Mouse (Mus musculus): ENCODE data around the gene Lefty2. TPM values are rescaled to one million over a fixed set of nuclear protein-coding genes. Genes with fewer than 3 reads are reported as not detected.
"Not testable (repeated sequence)": the region's sequence is repeated elsewhere in the genome, so short reads cannot be mapped to it uniquely, and the experiment has no call there.

Gene Lefty2
- total RNA-seq, 2 experiments from 2014 or later: 0.61 to 0.84 TPM

DNA sequence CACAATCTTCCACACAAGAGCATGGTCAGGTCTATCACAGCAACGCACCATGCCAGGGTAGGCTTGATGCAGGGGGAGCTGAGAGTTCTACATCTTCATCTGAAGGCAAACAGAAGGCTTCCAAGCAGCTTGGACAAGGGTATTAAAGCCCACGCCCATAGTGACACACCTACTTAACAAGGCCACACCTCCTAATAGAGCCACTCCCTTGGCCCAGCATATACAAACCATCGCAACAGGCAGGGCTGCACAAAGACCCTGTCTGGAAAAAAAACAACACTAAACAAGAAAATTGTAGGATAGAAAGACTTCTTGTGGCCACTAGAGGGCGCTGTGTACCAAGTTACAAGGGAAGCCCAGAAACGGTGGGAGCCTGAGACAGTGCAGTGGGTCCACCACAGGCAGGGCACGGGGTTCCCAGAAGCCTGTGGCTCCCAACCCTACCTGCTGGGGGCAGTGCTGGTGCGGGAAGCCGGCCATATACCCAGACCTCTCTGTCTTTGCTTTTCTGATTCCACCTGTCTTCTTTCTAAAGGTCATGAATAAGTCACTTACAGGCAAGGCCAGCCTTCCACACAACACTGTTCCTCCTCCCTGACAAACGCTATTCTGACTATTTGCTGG lies 18.9 kb upstream of the Lefty2 start:
- TF ChIP-seq CTCF (IDR thresholded peaks at IDR 0.05): peak; percentile 62
- DNase-seq (ENCODE audit: extremely low spot score in 1 of 2, low spot score in 2 of 2): no peak
- H3K27ac ChIP-seq: no peak overlapping the region
- no peak overlapping the region for H3K4me3 ChIP-seq
- intact Hi-C loops (cut with DNase I): no loop called here

DNA sequence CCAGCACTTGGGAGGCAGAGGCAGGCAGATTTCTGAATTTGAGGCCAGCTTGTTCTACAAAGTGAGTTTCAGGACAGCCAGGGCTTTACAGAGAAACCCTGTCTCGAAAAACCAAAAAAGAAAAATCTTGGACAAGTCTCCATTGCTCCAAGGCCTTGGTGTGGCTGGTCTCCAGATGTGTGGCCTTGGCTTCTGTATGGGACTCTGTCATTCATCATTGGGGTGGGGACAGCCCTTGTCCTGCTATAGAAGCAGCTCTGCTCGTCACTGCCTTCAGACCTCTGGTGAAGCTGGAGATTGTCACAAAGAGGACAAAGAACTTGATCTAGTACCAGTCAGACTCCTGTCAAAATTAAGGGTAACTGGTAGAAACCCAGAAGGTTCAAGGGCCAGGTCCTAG lies 18.3 kb upstream of the Lefty2 start:
- DNase-seq (ENCODE audit: extremely low spot score in 1 of 2, low spot score in 2 of 2): no peak
- no peak for TF ChIP-seq CTCF (IDR thresholded peaks at IDR 0.05)
- no peak overlapping the region for H3K27ac ChIP-seq
- intact Hi-C loops (cut with DNase I): no loop called here
- H3K4me3 ChIP-seq: no peak overlapping the region

DNA sequence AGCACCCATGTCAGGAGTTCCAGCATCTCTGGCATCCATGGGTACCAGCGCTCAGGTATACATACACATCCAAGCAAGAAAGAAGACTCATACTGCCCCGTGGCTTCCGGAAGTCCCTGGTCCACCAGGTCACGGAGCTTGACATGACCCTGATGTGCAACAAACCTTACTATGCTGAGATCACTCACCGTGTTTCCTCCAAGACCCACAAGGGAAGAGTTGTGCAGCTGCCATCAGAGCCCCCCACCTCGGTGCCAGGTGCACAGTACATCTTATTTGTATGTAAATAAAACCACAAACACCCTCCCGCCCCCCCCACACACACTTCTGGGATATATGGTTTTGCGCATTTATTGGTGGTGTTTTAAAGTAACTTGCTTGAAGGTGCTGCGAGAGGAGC lies 17.8 kb upstream of the Lefty2 start:
- intact Hi-C loops (cut with DNase I): no loop called here
- TF ChIP-seq CTCF (IDR thresholded peaks at IDR 0.05): no peak

DNA sequence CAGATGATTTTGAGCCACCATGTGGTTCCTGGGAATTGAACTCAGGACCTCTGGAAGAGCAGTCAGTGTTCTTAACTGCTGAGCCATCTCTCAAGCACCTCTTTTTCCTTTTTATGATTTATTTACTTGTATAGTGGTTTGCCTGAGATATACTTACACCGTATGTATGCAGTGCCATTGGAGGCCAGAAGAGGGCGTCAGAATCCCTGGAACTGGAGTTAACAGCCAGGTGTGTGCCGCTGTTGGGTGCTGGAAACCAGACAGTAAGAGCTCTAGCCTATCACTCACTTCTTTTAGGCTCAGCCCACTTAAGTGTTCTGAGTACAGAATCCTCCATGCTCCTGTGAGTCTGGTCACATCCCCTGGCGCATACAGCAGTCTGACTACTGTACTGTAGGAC lies 15.4 kb upstream of the Lefty2 start:
- no peak for DNase-seq (ENCODE audit: extremely low spot score in 1 of 2, low spot score in 2 of 2)
- intact Hi-C loops (cut with DNase I): no loop called here

More for the DNA sequence above, 17.8 kb upstream of the Lefty2 start:
- Histone ChIP-seq H3K4me3 (no peak overlapping the region), H3K27ac (no peak overlapping the region)
- DNase-seq (ENCODE audit: extremely low spot score in 1 of 2, low spot score in 2 of 2): no peak

DNA sequence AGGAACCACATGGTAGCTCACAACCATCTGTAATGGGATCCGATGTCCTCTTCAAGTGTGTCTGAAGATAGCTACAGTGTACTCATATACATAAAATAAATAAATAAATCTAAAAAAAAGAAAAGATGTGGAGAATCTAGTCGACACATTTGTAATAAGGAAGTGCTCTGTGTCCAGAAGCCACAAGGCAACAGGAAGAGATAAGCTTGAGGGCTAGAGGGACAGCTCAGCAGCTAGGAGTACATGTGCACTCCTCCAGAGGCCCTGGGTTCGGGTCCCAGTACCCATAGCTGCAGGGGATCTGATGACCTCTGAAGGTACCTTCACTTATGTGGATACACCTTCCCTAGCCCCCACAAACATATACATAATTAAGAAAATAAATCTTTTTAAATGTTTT lies 11.1 kb upstream of the Lefty2 start:
- no peak for TF ChIP-seq CTCF (IDR thresholded peaks at IDR 0.05)
- Histone ChIP-seq H3K27ac (no peak overlapping the region), H3K4me3 (no peak overlapping the region)
- intact Hi-C loops (cut with DNase I): no loop called here
- DNase-seq (ENCODE audit: extremely low spot score in 1 of 2, low spot score in 2 of 2): no peak

More for the DNA sequence above, 15.4 kb upstream of the Lefty2 start:
- Histone ChIP-seq H3K4me3 (no peak overlapping the region), H3K27ac (no peak overlapping the region)
- TF ChIP-seq CTCF (IDR thresholded peaks at IDR 0.05): no peak

DNA sequence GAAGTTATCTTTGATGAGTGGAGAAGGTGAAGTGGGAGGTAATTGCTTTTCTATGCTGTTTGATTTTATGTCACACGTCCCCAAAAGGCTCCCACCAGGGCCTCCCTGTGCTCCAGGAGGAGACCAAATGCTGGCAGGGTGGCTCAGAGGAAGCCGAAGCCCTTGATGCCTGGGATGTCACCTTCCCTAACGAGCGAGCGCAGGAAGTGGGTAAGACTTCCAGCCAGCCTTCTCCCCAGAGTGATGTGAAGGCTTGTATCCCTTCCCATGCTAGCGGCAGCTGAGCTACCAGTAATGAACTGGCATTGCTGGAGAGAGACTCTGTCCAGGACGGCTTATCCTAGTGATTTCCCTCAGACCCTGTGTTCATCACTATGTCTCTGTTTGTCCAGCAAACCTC lies 9.2 kb upstream of the Lefty2 start:
- intact Hi-C loops (cut with DNase I): no loop called here
- no peak for DNase-seq (ENCODE audit: extremely low spot score in 1 of 2, low spot score in 2 of 2)
- Histone ChIP-seq H3K4me3 (no peak overlapping the region), H3K27ac (no peak overlapping the region)
- no peak for TF ChIP-seq CTCF (IDR thresholded peaks at IDR 0.05)

DNA sequence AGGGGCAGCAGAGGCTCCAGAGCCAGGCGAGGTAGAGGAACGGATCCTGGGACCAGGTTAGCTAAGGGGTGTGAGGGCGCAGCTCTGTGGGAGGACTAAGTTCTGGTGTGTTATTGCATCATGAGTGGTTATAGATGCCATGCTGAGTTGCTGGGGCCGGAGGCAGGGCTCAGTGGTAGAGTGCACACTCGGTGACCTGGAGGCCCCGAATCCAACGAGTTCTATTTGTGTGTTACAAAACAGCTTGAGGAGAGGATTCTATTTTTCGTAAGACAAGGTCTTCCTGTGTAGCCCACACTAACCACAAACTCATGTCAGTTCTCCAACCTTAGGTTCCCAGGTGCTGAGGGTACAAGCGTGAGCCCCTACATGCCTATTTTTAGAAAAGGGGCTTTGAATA lies 8.4 kb upstream of the Lefty2 start:
- DNase-seq (ENCODE audit: extremely low spot score in 1 of 2, low spot score in 2 of 2): no peak
- intact Hi-C loops (cut with DNase I): no loop called here
- H3K27ac ChIP-seq: no peak overlapping the region
- TF ChIP-seq CTCF (IDR thresholded peaks at IDR 0.05): no peak
- no peak overlapping the region for H3K4me3 ChIP-seq

DNA sequence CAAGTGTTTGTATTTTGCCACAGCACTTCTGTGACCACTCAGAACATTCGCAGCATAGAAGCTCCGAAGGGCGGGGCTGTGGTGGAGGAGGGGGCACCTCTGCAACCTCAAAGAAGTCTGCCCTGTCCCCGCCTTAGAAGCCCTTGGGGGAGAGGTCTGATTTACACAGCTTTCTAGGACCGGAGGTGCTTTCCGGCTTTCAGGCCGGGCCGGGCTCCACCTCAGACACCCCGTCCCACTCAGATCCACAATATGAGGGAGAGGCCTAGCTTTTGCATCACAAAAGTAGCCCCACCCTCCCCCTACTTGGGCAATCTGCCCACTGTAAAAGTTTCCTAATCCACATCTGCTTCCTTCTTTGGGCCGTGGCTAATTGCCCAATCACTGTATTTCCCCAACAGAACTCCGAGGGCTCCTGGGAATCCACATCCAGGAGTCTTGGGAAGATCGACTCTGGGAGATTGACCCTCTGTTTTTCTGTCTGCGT lies 4.3 kb upstream of the Lefty2 start:
- Histone ChIP-seq H3K4me3 (no peak overlapping the region), H3K27ac (no peak overlapping the region)
- no peak for DNase-seq (ENCODE audit: extremely low spot score in 1 of 2, low spot score in 2 of 2)
- TF ChIP-seq CTCF (IDR thresholded peaks at IDR 0.05): no peak
- intact Hi-C loops (cut with DNase I): no loop called here

DNA sequence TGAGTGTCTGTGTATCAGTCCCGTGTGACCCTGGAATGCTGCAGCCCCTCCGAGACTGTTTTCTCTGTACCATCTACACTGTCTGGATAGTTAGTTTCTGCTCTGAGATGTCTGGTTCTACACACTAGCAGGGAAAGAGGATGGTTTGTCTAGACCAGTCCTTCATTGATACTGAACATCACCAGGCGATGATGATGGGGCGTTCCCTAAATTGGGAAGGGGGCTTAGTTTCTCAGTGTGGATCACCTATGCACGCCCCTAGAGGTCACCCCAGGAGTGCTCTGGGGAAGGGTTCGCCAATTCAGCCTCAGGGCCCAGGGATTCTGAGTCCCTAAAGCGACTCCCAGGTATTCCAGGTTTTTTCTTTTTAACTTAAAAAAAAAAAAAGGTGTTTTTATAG lies 3.7 kb upstream of the Lefty2 start:
- intact Hi-C loops (cut with DNase I): no loop called here
- Histone ChIP-seq H3K4me3 (no peak overlapping the region), H3K27ac (no peak overlapping the region)
- no peak for DNase-seq (ENCODE audit: extremely low spot score in 1 of 2, low spot score in 2 of 2)
- no peak for TF ChIP-seq CTCF (IDR thresholded peaks at IDR 0.05)

DNA sequence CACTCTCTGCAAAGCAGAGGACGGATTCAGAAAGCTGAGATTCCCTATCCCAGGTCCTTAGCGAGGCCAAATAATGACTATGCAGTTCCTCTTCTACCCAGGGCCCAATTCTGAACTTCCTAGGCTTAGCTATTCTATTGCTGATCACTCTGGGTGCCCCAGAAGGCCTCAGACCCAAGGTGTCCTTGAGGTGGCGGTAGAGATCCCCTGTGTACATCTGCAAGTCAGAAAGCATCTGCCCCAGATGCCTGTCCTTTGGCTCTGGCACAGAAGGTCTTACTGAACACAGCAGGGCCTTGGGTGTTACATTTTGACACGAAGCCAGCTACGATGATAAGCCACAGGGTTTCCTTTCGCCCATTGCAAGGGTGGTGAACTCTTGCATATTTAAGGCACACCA lies 3.1 kb upstream of the Lefty2 start:
- intact Hi-C loops (cut with DNase I): loop anchor here (10.0 kb wide), 1 partner anchor 155 kb away; no protein-coding TSS in a partner anchor
- Histone ChIP-seq H3K4me3 (no peak overlapping the region), H3K27ac (no peak overlapping the region)
- peak; percentile 26 for TF ChIP-seq CTCF (IDR thresholded peaks at IDR 0.05)
- no peak for DNase-seq (ENCODE audit: extremely low spot score in 1 of 2, low spot score in 2 of 2)

DNA sequence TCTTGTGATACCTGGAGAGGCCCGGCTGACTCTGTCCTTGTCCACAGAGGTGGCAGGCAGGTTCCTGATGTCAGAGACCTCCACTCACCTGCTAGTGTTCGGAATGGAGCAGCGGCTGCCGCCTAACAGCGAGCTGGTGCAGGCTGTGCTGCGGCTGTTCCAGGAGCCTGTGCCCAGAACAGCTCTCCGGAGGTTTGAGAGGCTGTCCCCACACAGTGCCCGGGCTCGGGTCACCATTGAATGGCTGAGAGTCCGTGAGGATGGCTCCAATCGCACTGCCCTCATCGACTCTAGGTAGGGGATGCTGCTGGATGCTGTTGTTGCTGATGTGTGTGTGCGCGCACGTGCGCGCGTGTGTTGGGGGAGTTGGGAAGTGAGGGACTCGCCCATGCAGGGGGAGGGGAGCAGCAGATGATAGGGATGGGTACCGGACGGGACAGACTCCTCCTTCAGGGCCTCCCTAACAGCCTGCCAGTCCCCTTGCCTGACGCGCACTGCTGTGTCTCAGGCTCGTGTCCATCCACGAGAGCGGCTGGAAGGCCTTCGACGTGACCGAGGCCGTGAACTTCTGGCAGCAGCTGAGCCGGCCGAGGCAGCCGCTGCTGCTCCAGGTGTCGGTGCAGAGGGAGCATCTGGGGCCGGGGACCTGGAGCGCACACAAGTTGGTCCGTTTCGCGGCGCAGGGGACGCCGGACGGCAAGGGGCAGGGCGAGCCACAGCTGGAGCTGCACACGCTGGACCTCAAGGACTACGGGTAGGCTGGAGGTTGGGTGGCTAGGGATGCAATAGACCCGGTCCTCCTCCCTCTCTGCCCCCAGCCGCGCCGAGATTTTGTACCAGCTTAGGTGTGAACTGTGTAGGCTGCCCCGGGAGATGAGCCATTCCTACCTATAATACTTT lies 1.4 kb downstream of the Lefty2 start:
- intact Hi-C loops (cut with DNase I): loop anchor here (10.0 kb wide), 1 partner anchor 150 kb away; no protein-coding TSS in a partner anchor
- not testable (repeated sequence) for DNase-seq (ENCODE audit: extremely low spot score in 1 of 2, low spot score in 2 of 2); H3K4me3 ChIP-seq; H3K27ac ChIP-seq

DNA sequence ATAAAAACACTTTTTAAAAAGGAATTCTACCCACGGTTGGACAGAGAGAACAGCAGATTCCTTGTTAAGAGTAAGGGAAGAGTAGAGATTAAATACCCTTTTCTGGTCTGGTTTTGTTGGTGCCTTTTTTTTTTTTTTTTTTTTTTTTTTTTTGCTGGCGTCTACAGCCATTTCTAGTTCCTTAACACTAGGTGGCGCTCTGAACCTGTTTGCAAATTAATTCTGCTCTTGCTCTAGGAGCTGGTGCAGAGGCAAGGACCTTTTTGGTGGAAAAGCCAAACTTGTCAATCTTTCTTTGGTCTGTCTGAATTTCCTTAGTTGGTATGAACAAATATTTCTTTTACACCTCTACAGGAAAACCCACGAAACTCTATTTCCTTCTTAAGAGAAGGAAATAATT lies 8.2 kb downstream of the Lefty2 start:
- no peak for DNase-seq (ENCODE audit: extremely low spot score in 1 of 2, low spot score in 2 of 2)
- Histone ChIP-seq H3K4me3 (no peak overlapping the region), H3K27ac (no peak overlapping the region)
- intact Hi-C loops (cut with DNase I): loop anchor here (1.0 kb wide), 1 partner anchor 73 kb away; no protein-coding TSS in a partner anchor
- peak; percentile 79 for TF ChIP-seq CTCF (IDR thresholded peaks at IDR 0.05)
